Mouse (Mus musculus) spleen, postnatal 10 days (tissue): Measurements from ENCODE around the gene Slc43a1.

Experiments
- DNase-seq, 2 experiments: peaks; one replicate each; pipeline ENCODE4 v3.0.0; 2021 to 2022; ENCODE audit warnings: low spot score in 2 of 2

Gene Slc43a1

DNA sequence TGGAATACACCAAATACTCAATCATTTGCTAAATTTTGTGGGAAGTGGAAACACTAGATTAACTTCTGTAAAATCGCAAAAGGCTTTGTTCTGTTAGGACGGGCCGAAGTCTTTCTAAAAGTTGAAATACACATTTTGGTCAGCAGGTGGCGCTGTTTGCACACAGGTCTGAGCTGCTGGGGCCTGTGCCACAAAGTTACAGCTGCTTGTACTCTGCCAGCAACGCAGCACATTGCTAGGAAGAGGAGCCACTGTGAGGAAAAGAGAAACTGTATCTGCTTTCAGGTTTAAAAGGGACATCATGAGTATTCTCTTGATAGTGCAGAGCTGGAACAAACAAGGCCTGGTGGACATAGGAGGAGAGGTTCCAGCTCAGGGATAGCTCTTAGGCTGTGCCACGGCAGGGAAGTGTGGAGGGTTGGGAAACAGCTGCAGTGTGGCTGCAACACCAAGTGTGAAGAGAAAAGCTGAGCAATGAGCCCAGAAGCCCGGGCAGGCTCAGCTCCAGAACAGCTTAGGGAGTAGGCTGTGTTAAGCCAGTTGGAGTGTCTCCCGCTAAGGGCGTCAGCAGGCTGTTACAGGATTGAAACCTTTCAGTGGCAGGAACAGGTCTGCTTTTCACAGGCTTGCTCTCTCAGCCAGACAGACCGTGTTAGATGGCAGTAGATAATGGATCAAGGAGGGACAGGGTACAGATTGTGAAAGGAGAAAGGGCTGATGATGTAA, 6.8 kb upstream of the Slc43a1 start:
- peak; percentile 87 to 89 for DNase-seq

DNA sequence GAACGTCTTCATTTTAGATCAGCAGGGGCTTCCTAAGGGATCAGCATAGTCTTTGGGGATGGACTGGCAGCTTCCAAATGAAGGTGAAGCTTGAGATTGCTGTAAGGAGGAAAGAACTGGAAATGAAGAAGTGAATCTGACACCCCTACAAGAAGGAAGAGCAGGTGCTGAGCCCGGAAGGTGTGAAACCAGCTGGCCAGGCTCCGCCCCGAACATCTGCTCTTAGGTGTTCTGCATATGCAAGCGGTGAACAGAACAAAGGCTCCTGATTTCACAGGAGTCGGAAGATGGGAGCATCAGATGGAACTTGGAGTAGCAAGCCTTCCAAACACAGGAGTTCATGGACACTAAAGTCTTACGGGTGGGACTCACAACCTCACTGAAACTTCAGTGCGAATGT, 1.5 kb upstream of the Slc43a1 start:
- DNase-seq: peak in 1 of 2 experiments; percentile 65

DNA sequence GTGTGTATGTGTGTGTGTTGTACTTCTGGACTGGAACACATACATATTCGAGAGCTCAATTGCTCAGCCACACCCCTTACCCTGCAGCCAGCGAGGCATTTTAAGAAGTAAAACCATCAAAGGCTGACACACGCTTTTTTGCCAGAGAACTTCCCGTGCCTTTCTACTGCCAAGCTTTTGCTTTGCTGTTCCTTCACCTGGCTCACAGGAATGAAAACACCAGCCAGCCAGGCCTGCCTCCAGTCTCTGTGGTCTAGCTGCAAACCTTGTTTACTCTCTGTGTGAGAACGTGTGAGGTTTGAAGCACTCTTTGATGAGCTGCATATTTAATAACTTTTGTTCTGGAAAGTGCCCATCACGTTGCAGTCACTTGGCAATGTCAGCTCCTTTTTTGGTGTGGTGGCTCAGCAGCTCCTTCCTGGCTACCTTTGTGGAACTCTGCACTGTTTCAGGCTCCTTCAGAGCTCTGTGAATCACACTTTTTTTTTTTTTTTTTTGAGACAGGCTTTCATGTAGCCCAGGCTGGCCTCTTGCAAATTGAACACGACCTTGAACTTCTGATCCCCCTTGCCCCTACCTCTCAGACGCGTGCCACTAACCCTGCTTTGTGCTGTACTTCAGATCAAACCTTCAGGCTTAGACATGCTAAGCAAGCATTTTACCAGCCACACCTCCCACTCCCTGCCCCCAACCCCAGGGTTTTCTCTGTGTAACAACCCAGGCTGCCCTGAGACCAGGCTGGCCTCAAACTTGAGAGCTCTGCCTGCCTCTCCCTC, 645 bp upstream of the Slc43a1 start:
- no peak for DNase-seq

DNA sequence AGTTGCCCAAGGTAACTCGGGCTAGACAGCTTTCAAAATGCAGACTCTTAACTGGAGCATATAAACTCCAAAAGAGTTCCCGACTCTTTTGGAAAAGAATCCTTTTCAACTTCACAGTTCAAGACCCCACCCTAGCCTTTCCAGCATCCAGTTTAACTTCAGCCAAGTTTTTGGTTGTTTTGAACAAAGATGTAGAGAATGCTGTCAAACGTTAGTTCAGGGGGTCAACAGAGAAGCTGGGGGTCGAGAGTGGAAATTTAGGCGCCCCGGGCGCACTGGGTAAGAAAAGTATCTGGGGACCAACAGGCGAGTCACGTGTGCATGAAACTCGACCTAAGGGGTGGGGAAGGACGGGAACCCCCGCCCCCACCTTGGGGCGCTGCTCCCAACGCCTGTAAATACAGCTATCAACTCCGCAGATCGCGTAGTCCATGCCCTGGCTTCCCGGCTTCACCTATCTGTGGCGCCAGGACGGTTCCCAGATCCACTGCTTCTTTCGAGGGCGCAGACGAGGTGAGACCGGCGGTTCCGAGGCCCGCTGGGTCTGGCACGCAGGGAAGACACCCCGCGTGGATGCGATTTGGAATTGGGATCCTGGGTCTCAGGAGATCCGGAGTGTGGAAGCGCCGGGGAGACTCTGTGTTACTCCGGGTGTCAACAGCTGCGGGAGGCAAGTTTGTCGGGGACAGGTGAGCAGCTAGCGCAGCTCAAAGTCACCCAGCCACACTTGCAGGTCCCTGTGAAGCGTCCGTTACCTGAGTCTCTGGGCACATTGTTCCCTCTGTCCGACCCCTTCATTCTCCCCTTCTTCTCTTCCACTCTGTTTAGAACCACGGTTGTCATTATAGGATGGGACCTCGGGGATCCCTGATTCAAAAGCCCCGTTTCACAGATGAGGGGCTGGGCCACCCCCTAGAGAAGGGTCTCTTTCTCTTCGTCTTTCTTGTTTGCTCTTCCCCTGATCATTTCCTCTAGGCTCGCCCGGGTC, 637 bp downstream of the Slc43a1 start:
- peak; percentile 78 to 83 for DNase-seq

DNA sequence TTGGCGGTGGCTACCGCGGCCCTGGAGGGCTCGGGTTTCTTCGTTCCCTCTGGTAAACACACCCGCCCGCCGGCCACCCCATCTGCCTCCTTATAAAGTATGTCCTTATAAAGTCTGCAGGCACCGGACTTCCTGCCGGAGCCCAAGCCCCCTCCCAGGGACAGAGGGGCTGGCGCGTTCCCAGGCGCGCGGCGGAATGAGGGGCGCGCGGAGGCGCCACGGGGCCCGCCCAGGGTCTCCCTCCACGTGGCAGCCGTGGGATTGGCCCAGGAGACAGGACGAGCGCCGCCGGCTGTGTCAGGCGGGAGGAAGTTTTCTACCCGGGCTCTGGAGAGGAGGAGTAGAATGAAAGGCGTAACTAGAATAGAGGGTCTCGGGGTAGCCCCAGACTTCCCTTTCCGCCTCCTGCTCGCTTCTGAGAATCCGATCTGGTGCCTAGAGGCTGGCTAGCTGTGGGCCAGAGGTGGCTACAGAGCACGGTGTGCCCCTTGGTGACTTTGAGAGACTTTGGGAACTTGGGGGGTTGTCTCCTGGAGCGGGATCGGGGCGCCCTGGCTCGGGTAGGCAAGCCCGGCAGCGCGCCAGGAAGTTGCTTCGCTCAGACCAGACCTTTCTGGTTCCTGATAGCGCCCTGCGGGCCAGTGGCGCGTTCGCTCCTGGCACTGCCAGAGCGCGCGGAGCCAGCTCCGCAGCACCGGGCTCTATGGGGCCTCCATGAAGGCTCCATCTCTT, 1.5 kb downstream of the Slc43a1 start:
- DNase-seq: peak; percentile 86 to 88

DNA sequence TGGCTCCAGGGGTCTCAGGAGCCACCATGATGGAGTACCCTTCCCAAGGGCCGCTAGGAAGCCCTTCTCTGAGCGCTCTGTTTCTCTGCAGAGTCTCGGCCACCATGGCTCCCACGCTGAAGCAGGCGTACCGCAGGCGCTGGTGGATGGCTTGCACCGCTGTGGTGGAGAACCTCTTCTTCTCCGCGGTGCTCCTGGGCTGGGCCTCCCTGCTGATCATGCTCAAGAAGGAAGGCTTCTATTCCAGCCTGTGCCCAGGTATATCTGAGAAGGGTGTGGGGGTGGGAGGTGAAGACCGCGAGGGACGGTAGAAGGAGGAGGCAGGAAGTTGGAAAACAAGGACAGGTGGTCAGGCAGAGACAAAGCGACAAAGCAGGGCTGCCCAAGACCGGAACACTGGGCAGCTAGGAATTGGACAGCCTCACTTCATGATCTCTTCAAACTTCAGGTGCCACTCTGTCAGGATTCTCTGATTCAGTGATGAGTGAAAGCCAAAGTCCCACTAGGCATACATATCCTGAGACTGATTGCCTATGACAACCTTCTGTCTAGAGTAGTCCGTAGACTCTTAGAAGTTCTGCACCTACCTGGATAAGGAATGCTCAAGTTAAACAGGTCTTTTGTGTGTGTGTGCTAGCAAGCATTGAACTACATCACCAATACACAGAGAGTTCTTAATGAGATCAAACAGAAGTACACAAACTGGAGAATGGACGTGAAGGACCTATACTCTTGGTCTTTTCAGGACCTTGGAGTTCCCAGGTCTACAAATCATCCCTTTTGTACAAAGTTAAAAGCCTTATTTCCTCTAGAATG, 2.3 kb downstream of the Slc43a1 start:
- DNase-seq: no peak

DNA sequence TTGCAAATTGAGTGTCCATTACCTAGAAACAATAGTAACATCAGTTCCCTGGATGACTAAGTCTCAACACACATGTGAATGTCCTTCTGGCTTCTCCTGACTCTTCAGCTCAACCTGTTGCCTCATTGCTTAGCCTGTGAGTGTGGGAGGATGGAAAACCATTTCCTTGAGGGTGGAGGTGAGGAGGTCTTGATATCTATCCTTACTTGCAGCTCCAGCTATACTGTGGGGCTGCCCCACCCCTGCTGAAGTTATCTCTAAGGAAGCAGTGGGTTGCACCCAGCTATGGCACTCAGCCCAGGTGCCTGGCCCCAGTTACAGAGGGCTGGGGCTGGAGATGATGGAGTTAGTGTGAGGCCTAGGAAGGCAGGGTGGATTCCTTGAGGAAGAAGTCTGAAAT, 3.3 kb downstream of the Slc43a1 start:
- DNase-seq: peak; percentile 77 to 89

DNA sequence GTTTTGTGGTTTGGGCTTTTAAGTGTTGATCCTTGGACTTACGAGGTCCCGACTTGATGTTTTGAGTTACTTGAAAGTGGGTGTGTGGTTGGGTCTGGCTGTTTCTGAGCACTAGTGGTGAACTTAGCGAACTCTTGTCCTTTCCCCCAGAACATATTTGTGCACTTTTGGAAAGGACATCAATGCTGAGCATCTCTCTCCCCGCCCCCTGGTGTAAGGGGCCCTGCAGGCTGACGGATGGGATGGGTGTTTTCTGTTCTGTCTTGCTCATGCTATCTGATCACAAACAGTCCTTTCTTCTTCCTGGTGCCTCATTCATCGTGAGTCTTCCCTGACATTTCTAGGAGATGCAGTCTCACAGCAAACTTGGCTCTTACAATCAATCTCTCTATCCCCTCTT, 5.0 kb downstream of the Slc43a1 start:
- no peak for DNase-seq

DNA sequence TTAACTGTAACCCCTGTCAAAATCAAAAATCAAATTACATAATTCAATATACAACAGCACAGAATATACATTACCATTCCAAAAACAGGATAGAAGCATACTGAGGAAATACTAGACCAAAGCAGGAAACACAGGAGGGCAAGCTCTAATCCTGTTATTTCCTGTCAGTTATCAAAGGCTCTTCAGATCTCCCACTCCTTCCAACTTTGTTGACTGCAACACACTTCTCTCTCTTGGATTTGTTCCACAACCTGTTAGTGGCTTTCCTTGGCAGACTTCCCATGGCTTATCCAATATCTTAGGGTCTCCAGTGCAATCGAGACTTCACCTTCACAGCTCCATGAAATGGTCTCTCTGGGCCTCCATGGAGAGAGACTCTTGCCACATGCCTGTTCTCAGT, 6.6 kb downstream of the Slc43a1 start:
- DNase-seq: no peak

DNA sequence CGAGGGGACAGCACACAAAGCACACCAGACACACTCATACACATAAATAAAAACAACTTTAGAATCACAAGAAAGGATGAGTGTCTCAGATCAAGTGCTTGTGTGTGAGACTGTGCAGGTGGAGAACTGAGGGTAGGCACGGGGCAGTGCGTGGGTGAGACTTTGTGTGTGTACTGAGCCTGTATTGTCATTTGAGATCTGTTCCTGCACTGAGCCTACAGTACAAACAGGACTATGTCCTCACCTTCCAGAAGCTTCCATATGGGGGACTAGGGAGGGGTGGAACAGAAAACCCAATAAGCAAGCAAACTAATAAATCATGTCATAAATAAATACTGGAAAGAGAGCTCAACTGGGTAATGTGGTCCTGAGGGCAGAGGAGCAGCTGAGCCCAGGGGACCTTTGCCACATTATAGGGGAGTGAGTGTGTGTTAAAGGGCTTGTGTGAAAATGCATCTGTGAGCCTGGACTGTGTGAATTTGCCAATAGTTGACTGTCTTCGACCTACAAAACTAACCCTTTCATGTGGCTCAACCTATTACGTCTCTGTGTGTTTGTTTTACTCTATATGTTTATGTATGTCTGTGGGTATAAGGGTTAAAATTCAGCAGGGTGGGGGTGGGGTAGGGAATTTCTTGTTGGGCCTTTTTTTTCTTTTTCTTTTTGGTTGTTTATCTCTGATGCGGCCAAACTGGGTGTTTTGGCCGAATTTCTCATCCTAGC, 11.9 kb downstream of the Slc43a1 start:
- DNase-seq: no peak

DNA sequence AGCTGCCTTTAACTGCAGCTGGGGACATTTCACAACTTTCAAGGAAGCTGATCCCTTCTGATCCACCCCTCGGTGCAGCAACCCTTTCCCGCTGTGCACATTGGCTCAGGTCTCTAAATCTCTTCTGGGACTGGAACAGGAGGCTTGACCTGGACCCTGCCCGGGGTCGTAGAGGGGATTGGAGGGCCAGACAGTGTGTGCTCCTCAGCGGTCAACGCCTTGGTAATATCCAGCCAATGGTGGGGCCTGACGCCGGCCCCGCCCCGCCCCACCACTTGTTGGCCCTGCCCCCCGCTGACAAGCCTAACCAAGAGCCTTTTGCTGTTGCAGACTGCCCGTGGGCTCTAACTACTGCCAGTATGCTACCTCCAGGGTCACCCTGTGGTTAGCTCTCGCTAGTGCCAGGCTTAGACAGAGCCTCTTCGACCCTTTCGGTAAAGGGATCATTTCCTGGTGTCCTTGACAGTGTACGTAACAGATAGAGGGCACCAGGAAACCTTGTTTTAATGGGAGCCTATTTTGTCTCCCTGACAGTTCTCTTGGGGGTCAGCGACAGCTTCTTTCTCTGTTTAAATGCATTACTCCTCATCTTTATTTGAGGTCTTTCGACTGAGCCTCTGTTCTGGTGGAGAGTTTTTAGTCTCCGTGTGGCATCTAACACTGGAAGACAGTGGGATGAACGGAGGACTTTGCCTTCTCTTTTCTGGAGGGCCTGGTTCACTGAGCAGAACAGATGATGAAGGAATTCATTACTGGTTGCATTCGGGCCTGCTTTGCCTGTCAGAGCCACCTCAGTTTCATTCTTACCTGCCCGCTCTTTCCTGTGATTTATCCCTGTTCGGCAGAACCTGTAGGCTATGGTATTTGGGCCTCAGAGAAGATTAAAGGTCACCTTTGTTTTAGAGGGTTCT, 12.7 kb downstream of the Slc43a1 start:
- DNase-seq: no peak

DNA sequence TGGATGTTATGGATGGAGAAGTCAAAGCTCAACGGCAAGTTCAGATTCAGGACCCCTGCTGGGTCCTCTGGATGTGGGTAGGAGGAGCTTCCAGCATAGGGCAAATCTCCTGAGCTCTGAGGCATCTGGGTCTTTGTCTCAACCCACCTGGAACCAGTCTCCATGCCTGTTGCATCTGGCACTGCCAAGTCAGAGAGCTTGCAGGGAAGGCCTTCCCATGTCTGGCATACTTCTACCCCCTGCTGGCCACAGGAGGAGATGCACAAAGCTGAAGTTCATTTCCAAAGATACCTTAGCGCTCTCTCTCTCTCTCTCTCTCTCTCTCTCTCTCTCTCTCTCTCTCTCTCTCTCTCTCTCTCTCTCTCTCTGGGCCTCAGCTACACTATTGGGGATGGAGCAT, 17.1 kb downstream of the Slc43a1 start:
- DNase-seq: peak; percentile 50 to 76

DNA sequence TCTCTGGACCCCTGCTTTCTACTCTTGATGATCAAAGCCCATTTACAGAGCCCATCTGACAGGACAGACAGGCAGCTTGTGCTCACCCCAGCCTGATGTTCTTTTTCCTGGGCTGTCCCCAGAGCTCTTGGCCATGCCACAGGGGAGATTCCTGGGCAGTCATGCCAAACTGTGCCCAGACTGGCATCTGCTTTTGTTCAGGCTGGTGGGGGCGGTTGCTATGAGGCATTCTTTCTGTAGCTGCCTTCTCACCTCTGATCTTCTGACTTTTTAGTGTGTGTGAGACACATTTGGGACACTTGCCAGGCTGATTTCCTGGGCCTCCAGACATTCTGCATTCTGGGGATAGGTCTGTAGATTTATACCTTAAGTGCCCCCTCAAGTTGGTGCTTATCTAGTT, 19.9 kb downstream of the Slc43a1 start:
- no peak for DNase-seq

DNA sequence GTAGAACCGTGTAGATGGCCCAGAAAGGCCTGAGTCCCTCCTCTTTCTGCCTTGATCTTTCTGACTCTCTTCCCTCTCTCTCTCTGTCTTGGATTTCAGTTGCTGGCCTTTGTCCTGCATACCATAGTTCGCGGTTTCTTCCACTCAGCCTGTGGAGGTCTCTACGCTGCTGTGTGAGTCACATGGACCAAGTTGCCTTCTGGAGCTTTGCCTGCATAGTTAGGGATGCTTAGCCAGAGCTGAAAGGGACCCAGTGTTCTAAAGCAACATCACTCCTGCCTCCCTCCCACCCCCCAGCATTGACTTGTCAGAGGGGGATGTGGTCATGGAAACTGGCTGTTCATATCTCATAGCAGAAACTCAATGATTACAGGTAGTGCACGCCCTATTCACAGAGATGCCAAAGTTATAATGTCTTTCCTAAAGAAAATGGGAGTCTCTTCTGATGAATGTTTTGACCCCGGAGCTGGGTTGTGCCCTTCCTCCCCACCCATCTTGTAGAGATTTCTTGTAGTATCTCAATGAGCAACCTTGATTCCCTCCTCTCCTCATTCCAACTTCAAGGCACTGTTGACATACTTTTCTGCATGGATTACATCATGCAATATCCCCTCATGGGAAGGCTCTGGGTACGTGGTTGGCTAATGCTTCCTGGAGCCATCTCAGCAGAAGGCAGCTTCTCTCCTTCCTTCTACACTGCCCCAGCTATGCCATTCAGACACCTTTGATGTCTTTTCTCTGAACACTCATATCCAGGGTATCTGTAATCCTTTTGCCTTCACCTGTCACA, 21.5 kb downstream of the Slc43a1 start:
- no peak for DNase-seq

DNA sequence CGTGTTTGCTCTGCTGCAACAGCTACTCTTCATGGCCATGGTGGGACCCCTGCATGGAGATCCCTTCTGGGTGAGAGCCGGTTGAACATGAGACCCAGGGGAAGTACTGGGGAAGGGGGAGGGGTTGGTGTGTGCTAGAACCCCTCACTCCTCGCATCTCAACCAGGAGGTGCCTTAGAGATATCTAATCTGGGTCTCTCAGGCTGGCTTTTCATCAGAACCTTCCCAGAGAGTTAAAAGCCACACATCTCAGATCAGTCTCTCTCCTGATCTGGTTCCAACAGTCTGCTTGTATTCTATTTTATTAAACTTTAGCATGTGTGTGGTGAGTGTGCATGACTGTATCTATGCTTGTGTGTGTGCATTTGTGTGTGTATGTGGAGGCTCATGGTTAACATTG, 22.8 kb downstream of the Slc43a1 start:
- DNase-seq: no peak

DNA sequence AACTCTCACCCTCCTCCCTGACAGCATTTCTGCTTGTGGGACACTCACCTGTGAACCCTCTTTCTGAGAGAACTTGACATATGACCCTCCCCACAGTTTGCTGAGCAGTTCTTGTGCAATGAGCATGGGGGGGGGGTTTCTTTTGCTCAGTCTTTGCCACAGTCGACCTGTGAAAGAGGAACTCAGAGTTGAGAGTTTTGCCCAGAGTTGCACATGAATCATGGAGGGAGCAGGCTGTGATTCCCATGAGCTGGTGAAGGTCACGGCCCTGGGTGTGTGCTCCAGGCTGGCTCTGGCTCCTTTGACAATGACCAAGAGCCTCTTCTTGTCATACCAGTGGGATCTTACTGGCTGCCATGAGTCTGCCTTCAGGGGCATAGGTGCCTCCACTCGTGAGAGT, 23.6 kb downstream of the Slc43a1 start:
- no peak for DNase-seq

DNA sequence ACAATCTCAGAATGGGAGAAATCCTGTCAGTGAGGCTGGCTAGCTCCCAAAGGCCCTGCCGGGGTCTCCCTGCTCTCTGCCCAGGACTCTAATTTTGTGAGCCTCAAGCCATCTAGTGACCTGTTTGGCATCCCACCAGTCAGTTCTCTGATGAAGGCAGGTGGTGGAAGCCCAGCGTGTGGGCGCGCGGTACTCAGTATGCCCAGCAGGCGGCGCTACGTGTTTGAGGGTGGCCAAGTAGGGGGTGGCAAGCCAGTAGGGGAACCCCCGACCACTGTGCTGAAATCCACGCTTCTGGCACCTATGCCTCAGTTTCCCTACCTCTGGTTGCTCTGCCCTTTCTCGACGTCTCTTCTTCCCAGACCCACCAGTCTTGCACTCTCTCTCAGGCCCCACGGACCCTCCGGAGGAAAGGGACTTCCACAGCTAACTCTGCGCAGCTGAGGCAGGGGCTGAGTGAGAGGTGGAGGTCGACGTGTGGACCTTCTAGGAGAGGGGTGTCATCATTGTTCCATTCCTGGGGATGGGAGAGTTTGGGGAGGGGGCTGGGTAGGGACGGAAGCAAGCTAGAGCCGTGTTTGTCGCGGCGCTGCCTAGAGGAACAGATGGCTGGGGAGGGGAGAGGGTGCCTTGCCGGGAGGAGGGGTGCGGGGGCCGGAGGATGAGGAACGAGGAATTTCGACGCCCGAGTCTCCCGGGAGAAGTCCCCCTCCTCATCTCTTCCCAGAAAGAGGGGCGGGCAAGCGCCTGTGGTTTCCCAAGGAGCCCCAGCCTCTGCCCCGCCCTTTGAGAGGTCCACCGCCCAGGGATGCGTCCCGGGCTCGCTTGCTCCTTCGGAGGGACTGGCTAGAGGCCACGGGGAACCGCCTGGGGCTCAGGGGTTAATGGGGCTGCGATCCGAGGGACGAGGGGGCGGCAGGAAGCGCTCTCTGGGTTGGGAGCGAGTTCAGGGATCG, 27.2 kb downstream of the Slc43a1 start:
- DNase-seq: peak; percentile 73 to 83
